Mouse (Mus musculus) heart, adult 8-10 months (tissue): ENCODE measurements around the gene Slc25a33. TPM values are rescaled to one million over a fixed set of nuclear protein-coding genes. Genes with fewer than 3 reads are reported as not detected.
"Not testable (repeated sequence)": the region's sequence is repeated elsewhere in the genome, so short reads cannot be mapped to it uniquely, and the experiment has no call there.

Source experiments
- DNase-seq: peaks from one replicate; pipeline ENCODE4 v3.0.0; 2022; ENCODE audit warnings: low spot score
- total RNA-seq, 4 experiments: library from RNA; stranded (reverse); gene quantifications; 2 replicates each; pipeline ENCODE4 v1.2.4; 2022

Slc25a33 gene
- total RNA-seq = 10 to 100 TPM; 19.9 to 28.9 (median 23.1) TPM

GRCm38 (mm10) chr4:149774094-149774470 is at the start of gene Slc25a33:
Gene Slc25a33 (minus strand): TSS chr4:149774277.
- DNase-seq = peak; percentile 96

DNA sequence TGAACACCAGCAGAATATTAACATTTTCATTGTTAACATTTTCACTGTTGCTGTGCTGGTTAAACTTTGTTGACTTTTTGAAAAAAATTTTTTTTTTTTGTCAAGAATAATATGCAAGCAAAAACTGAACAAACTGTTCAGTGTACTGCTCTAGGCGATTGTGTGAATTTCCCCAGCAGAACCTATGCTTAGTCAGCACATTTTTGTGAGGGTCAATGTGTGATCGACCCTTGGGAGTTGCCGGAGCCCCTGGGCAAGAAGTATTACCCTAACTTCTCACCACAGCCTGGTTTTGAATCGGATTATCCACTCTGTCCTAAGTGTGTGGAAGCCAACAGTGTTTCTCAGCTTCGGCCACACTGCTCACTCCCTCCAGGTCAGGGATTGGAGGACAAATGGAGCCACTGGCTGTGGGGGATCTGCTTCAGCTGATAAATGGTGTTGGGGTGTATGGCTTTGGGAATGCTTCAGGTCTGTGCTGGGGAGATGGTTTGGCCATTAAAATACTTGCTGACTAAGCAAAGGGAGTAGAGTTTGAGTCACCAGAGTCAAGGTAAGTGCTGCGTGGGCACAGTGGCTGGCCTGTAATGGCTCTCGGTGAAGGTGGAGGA is 48.6 kb upstream of the Slc25a33 start:
- no peak for DNase-seq

DNA sequence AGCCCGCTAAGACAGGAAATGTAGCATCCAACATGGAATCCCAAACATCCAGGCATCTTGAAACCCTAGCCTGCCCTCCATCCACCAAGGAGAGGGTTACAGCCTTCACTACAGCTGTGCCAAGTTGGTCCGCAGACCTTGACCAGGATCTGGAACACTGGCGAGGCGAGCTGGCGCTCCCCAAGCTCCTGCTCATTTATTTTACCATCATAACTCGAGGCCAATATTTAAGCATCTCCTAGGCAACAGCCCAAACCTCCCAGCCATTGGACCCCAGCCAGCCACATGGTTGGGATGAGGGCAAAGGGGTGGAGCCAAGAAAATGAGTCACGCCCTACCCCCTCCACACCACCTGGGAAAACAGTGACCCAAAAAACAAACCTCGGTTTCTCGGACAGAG is 48.0 kb upstream of the Slc25a33 start:
- DNase-seq = peak; percentile 56

- DNase-seq = peak; percentile 84
Observed at GRCm38 (mm10) chr4:149820569-149820968, 46.5 kb upstream of the Slc25a33 start.

DNA sequence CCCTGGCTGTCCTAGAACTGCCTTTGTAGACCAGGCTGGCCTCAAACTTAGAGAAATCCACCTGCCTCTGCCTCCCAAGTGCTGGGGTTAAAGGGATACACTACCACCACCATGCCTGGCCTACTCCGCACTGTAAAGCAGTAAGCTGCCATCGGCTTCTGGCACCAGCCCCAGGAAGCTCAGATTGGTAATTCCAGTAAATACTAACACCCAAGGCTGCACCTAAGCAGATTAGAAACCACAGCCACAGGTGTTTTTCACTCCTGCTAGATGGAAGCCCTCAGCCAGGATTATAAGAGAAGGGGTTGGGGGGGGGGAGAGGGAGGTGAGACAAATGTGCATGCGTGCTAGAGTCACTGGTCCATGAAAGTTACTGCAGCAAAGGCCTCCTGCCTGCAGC is 45.1 kb upstream of the Slc25a33 start:
- DNase-seq = no peak

DNA sequence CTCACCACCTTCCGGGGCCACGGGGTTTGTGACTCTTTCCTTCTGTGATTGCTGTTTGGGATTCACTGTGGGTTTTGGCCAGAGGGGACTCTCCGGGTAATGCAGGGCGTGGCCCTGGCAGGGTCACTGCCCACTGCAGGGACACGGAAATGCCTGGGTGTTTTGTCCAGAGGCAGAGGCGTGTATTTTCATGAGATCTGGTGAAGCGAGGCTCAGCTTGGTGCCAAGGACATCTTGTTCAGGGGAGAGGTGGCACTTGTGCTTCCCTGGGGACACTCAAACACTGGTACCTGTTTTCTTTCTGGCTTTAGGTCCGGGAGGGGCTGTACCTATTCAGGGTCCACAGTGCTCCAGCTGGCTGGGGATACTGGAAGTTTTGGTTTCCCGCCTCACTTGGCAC is 42.5 kb upstream of the Slc25a33 start:
- DNase-seq = no peak

- DNase-seq = no peak
Observed at GRCm38 (mm10) chr4:149815586-149815985, 41.5 kb upstream of the Slc25a33 start.

DNA sequence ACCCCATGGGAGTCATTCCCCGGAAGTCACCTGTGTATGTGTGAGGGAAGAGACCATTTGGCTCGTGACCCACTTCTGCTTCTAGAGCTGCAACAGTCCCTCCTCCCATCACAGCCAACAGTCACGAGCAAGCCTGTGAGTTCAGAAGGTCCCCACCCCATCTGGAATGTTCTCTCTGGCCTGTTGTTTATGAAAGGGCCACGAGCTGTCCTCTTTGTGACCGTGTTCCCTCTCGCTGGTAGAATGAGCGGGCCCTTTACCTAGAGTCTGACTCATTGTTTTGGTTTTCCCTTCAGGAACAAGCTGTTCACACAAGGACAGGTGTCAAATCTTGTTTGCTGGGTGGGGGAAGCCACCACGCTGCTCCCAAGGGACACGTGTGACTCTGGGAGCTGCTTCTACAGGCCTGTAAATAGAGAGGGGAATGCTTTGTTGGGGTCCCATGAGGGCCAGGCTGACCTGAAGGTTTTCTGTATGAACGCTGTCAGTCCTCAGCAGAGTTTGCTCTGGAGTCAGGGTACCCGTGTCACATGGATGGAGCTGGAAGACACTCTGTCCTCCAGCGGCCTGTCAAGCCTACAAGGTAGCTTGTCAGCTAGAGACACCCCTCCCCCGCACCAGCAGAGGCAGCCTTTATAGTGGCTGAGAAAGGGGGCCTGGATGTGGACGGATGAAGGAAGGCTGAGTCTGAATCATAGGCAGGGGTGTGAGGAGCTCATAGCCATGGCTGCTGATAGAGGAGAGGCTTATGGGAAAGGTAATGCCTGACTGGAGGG is 39.5 kb upstream of the Slc25a33 start:
- no peak for DNase-seq

- not testable (repeated sequence) for DNase-seq
Observed at GRCm38 (mm10) chr4:149810372-149810771, 36.3 kb upstream of the Slc25a33 start.

GRCm38 (mm10) chr4:149808584-149809227 is 34.6 kb upstream of the Slc25a33 start:
- DNase-seq = no peak

GRCm38 (mm10) chr4:149808060-149808567 is 34.0 kb upstream of the Slc25a33 start:
- DNase-seq = no peak

- DNase-seq = peak; percentile 86
Observed at GRCm38 (mm10) chr4:149806699-149807381, 32.8 kb upstream of the Slc25a33 start.

DNA sequence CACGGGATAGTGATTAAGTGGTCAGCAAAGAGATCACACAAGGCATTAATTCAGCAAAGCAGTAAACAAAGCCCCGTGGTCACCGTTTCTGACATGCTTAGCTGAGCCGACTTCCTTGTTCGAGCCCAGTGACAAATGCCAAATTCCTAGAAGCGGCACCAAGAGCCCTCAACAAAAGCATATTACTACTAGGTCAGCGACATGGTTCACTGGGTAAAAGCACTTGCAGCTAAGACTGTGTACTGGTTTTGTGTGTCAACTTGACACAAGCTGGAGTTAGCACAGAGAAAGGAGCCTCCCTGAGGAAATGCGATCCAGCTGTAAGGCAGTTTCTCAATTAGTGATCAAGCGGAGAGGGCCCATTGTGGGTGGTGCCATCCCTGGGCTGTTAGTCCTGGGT is 28.2 kb upstream of the Slc25a33 start:
- DNase-seq = no peak

DNA sequence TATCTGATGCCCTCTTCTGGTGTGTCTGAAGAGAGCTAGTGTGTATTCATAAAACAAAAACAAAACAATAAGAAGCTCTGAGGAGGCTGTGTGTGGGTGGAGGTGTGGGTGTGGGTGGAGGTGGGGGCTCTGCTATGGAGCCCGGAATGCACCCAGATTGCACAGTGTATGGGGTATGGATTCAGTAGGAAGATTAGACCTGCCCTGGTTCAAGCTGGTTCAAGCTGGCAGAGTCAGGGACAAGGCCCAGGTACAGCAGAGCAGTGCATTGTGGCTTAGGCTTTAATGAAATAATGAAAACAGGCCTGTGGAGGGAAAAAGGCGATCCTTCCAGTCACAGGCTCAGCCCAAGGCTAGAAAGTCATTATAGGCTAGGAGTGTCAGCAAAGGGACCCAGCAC is 26.5 kb upstream of the Slc25a33 start:
- DNase-seq = no peak

DNA sequence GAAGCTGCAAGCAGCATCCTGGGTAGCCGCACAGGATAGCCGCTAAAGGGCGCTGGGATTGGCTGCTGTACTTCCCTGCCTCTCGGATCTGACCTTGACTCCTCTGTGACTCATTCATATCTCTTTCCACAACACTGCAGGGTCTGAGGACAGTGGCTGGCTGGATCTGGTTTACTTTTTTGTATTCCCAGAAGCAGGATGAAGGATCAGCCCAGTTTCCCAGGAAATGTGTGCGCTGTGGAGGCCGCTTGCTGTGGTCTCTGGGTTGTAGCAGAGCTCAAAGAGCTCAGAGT is 26.0 kb upstream of the Slc25a33 start:
- no peak for DNase-seq

DNA sequence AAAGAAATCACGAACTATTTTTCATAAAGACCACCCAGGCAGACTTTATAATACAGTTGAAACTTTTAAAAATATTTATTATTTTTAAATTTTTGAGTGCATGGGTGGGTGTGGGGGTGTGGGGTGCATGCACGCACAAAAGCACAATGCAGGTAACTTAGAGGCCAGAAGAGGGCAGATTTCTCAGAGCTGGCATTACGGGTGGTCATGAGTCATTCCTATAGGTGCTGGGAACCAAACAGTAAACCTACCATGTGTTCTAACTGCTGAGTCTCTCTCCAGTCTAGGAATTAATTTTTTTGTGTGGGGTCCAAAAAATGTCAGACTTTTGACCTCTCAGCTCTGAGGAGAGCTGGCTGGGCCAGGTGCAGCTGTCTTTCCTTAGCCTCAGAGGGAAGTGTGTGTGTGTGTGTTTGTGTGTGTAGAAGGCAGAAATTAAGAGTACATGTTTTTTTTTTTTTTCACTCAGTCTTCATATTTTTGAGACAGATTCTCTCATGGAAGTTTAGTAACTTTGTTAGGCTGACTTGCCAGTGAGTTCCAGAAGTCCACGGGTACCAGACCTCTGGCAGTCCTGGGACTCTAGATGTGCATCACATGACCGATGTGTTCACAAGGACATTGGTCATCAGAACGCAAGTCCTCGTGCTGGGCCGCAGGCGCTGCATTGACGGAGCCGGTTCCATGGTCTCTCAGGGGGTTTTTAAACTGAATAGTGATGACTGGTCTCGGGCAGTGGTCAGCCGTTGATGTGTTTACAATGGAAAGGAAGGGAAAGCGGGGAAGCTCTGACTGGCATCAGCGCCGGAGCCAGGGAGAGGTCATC is 25.5 kb upstream of the Slc25a33 start:
- no peak for DNase-seq

- DNase-seq = no peak
Observed at GRCm38 (mm10) chr4:149798684-149799309, 24.7 kb upstream of the Slc25a33 start.

GRCm38 (mm10) chr4:149798116-149798515 is 24.0 kb upstream of the Slc25a33 start:
- DNase-seq = no peak

DNA sequence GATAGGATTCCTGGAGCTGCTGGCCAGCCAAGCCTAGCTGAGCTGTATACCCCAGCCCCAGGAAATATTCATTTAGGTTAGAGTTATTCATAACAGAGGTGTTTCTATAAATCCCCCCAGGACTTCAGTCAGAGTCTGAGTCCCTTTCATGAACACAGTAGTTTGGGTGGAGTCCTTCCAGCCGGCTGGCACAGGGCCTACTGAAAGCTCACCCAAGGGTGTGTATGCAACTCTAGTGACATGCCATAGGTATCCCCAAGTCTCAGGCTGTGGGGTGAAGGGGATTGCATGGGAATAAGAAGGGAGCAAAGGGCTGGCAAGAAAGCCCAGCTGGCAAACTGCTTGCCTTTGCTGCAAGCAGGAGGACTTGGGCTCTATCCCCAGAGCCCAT is 23.1 kb upstream of the Slc25a33 start:
- DNase-seq = no peak

GRCm38 (mm10) chr4:149796567-149797219 is 22.6 kb upstream of the Slc25a33 start:
- DNase-seq = no peak
